Mouse (Mus musculus) intestine, postnatal 0 days (tissue): ENCODE data around the gene Gm12117. TPM values are rescaled to one million over a fixed set of nuclear protein-coding genes. Genes with fewer than 3 reads are reported as not detected.

Experiments
- ATAC-seq: fragments of 200-750 bp; cut with Nextera tagmentation; 2 replicates; pipeline ENCODE4 v1.8.0; 2017; ENCODE audit warnings: mild to moderate bottlenecking, moderate TSS enrichment, moderate library complexity
- H3K27ac ChIP-seq: fragments of 300-500 bp; sonication (generic); 2 replicates; pipeline ENCODE4 v1.5.1; 2014; ENCODE audit warnings: mild to moderate bottlenecking, low read depth, low read length, moderate library complexity
- H3K27me3 ChIP-seq: fragments of 300-500 bp; sonication (generic); replicated peaks from 2 replicates; pipeline ENCODE4 v1.6.1; 2014; ENCODE audit warnings: low read length, mixed read lengths; ENCODE audit not compliant: control insufficient read depth, insufficient read depth
- H3K36me3 ChIP-seq: fragments of 300-500 bp; sonication (generic); 2 replicates; pipeline ENCODE4 v1.6.1; 2014; ENCODE audit warnings: mild to moderate bottlenecking, moderate library complexity; ENCODE audit not compliant: control insufficient read depth, insufficient read depth
- H3K4me1 ChIP-seq: fragments of 300-500 bp; sonication (generic); replicated peaks from 2 replicates; pipeline ENCODE4 v1.6.1; 2014; ENCODE audit warnings: antibody characterized with exemption, low read length, mixed read lengths; ENCODE audit not compliant: control insufficient read depth, insufficient read depth
- H3K4me2 ChIP-seq: fragments of 300-500 bp; sonication (generic); replicated peaks from 2 replicates; pipeline ENCODE4 v1.6.1; 2014; ENCODE audit warnings: low read depth, mild to moderate bottlenecking, moderate library complexity
- H3K4me3 ChIP-seq: fragments of 300-500 bp; sonication (generic); 2 replicates; pipeline ENCODE4 v1.5.1; 2014; ENCODE audit warnings: low read depth, low read length
- H3K9ac ChIP-seq: fragments of 300-500 bp; sonication (generic); 2 replicates; pipeline ENCODE4 v1.6.1; 2014; ENCODE audit warnings: mild to moderate bottlenecking, low read depth, low read length
- H3K9me3 ChIP-seq: fragments of 300-500 bp; sonication (generic); 2 replicates; pipeline ENCODE4 v1.6.1; 2016; ENCODE audit warnings: mixed run types; ENCODE audit not compliant: control insufficient read depth
- CTCF ChIP-seq: sonication (generic); IDR thresholded peaks from 2 replicates; pipeline ENCODE4 v1.5.1; 2016; ENCODE audit warnings: low read depth, mild to moderate bottlenecking, control low read depth, antibody characterized with exemption, moderate library complexity
- WGBS: fragments of 180-500 bp; shearing (Covaris S2); extraction: QIAGEN DNeasy Blood & Tissue Kit; methylation state at CpG from one replicate; pipeline ENCODE4 v1.1.7; 2014; 5-methylcytosine and 5-hydroxymethylcytosine counted together
- polyA plus RNA-seq: library from polyadenylated mRNA; unstranded; fragments of >200 nt; fragmentation: Nextera tagmentation; extraction: Ambion mirVana; gene quantifications from 2 replicates; pipeline ENCODE4 v1.2.1, GENCODE M21; 2015

The Gm12117 gene
- polyA plus RNA-seq, 1 experiment from 2014 or later, result not detected

- H3K4me3 ChIP-seq, result no peak overlapping the region
- 68% methylated on average over 5 of the region's 5 CpGs for WGBS
- ATAC-seq, result no peak
- no peak overlapping the region for H3K27ac ChIP-seq
- H3K36me3 ChIP-seq, result no peaks in the 10 kb centered on the region
- no peak overlapping the region for H3K4me2 ChIP-seq
- H3K9me3 ChIP-seq, result no peaks in the 10 kb centered on the region
- no peaks in the 10 kb centered on the region for H3K4me1 ChIP-seq
- TF ChIP-seq CTCF, result no peak
- no peaks in the 10 kb centered on the region for H3K27me3 ChIP-seq
- no peak overlapping the region for H3K9ac ChIP-seq
Observed at GRCm38 (mm10) chr11:33232056-33232455, 44.5 kb downstream of the Gm12117 start.

- no peak for ATAC-seq
Observed at GRCm38 (mm10) chr11:33228186-33228585, 48.4 kb downstream of the Gm12117 start.

GRCm38 (mm10) chr11:33226516-33226915 is 50.0 kb downstream of the Gm12117 start:
- H3K4me2 ChIP-seq, result no peak overlapping the region
- 80% methylated on average over 8 of the region's 8 CpGs for WGBS

More at GRCm38 (mm10) chr11:33228186-33228585, 48.4 kb downstream of the Gm12117 start:
- H3K4me3 ChIP-seq, result no peak overlapping the region
- H3K27ac ChIP-seq, result no peak overlapping the region
- no peak for TF ChIP-seq CTCF
- WGBS, result 87% methylated on average over 2 of the region's 2 CpGs
- H3K4me2 ChIP-seq, result no peak overlapping the region
- H3K9me3 ChIP-seq, result no peaks in the 10 kb centered on the region
- H3K4me1 ChIP-seq, result no peaks in the 10 kb centered on the region
- no peaks in the 10 kb centered on the region for H3K27me3 ChIP-seq
- H3K9ac ChIP-seq, result no peak overlapping the region
- no peaks in the 10 kb centered on the region for H3K36me3 ChIP-seq

More at GRCm38 (mm10) chr11:33226516-33226915, 50.0 kb downstream of the Gm12117 start:
- no peak for TF ChIP-seq CTCF
- no peak overlapping the region for H3K9ac ChIP-seq
- ATAC-seq, result no peak
- no peaks in the 10 kb centered on the region for H3K27me3 ChIP-seq
- no peak overlapping the region for H3K4me3 ChIP-seq
- no peaks in the 10 kb centered on the region for H3K9me3 ChIP-seq
- H3K4me1 ChIP-seq, result no peaks in the 10 kb centered on the region
- no peaks in the 10 kb centered on the region for H3K36me3 ChIP-seq
- no peak overlapping the region for H3K27ac ChIP-seq

Other genes starting within 250 kb of the Gm12117 start
- 1.1 TPM in 2 replicates for gene Fgf18, start 129.3 kb downstream of the Gm12117 start, polyA plus RNA-seq
- gene Npm1, start 113.5 kb downstream of the Gm12117 start, polyA plus RNA-seq, result 296 and 303 TPM in 2 replicates
- gene Tlx3, start 73.1 kb downstream of the Gm12117 start, polyA plus RNA-seq, result not detected in 2 replicates
- gene Ranbp17, start 237.0 kb upstream of the Gm12117 start, polyA plus RNA-seq, result 0.92 and 1.1 TPM in 2 replicates